Mouse (Mus musculus): ENCODE measurements around the gene Psmd14. TPM values are rescaled to one million over a fixed set of nuclear protein-coding genes. Genes with fewer than 3 reads are reported as not detected.

Gene Psmd14
- total and polyA plus RNA-seq, 3 experiments: 156 to 217 TPM; not detected in 1

GRCm38 (mm10) chr2:61809381-61809780, 97.9 kb downstream of the Psmd14 start:
- H3K27me3 ChIP-seq (ENCODE audit: control insufficient read depth in 1 of 2, insufficient read depth in 2 of 2, low read length in 2 of 2): no peaks in the 10 kb centered on the region
- H3K9ac ChIP-seq (ENCODE audit: control insufficient read depth, low read depth, low read length, poor library complexity, severe bottlenecking): no peak overlapping the region
- H3K4me3 ChIP-seq (ENCODE audit: control insufficient read depth in 1 of 2, insufficient read depth in 1 of 2, low read depth in 2 of 2, low read length in 2 of 2): no peak overlapping the region
- H3K27ac ChIP-seq (ENCODE audit: control insufficient read depth, low read depth, low read length): no peak overlapping the region
- H3K4me1 ChIP-seq (ENCODE audit: control insufficient read depth in 1 of 2, insufficient read depth in 2 of 2, low read length in 2 of 2): peaks cover 4 to 5% of the 10 kb centered on the region in 2 experiments; a peak in 3 of 4 replicates
- H3K9me3 ChIP-seq (replicated peaks; ENCODE audit: insufficient read depth, low read length): no peaks in the 10 kb centered on the region
- H3K36me3 ChIP-seq (ENCODE audit: control insufficient read depth in 1 of 2, insufficient read depth in 2 of 2, low read length in 2 of 2): 0 out of 4 replicates have a peak, but pooled peaks cover 0 to 3% of the 10 kb centered on the region in 2 experiments
- no peaks in the 10 kb centered on the region for H3K79me2 ChIP-seq (ENCODE audit: control insufficient read depth, insufficient read depth, low read length, poor library complexity)
- DNase-seq (ENCODE audit: low read depth, low spot score): no peak
- TF ChIP-seq BHLHE40 (IDR thresholded peaks at IDR 0.05; ENCODE audit: borderline replicate concordance, low read depth, low read length): no peak
- TF ChIP-seq GABPA (IDR thresholded peaks at IDR 0.05; ENCODE audit: low read depth, low read length): no peak
- TF ChIP-seq CHD2 (IDR thresholded peaks at IDR 0.05; ENCODE audit: low read length): no peak
- TF ChIP-seq ELF1 (IDR thresholded peaks at IDR 0.05; ENCODE audit: low read depth, low read length): no peak
- no peak for TF ChIP-seq TAL1 (IDR thresholded peaks at IDR 0.05; ENCODE audit: low read length)
- no peak for TF ChIP-seq SIN3A (IDR thresholded peaks at IDR 0.05; ENCODE audit: low read length)
- no peak for TF ChIP-seq RAD21 (IDR thresholded peaks at IDR 0.05; ENCODE audit: low read depth, low read length)
- no peak for TF ChIP-seq USF1 (IDR thresholded peaks at IDR 0.05; ENCODE audit: low read depth, low read length)
- no peak for TF ChIP-seq ZKSCAN1 (IDR thresholded peaks at IDR 0.05; ENCODE audit: low read depth, low read length)
- TF ChIP-seq CTCF (IDR thresholded peaks at IDR 0.05 in 2 of 3, conservative IDR thresholded peaks at IDR 0.05 in 1 of 3; ENCODE audit: control insufficient read depth in 1 of 3, insufficient read depth in 1 of 3, low read depth in 2 of 3, low read length in 3 of 3, poor library complexity in 1 of 3, severe bottlenecking in 1 of 3): no peak
- no peak for TF ChIP-seq JUND (IDR thresholded peaks at IDR 0.05; ENCODE audit: low read depth, low read length)
- TF ChIP-seq E2F4 (IDR thresholded peaks at IDR 0.05; ENCODE audit: borderline replicate concordance, low read depth, low read length): no peak

GRCm38 (mm10) chr2:61810751-61811150, 99.3 kb downstream of the Psmd14 start:
- Histone ChIP-seq H3K27me3 (ENCODE audit: control insufficient read depth in 1 of 2, insufficient read depth in 2 of 2, low read length in 2 of 2) (no peaks in the 10 kb centered on the region), H3K27ac (ENCODE audit: control insufficient read depth, low read depth, low read length) (no peak overlapping the region), H3K4me3 (ENCODE audit: control insufficient read depth in 1 of 2, insufficient read depth in 1 of 2, low read depth in 2 of 2, low read length in 2 of 2) (no peak overlapping the region), H3K79me2 (ENCODE audit: control insufficient read depth, insufficient read depth, low read length, poor library complexity) (no peaks in the 10 kb centered on the region), H3K36me3 (ENCODE audit: control insufficient read depth in 1 of 2, insufficient read depth in 2 of 2, low read length in 2 of 2) (0 out of 4 replicates have a peak, but pooled peaks cover 0 to 3% of the 10 kb centered on the region in 2 experiments), H3K9me3 (replicated peaks; ENCODE audit: insufficient read depth, low read length) (no peaks in the 10 kb centered on the region), H3K9ac (ENCODE audit: control insufficient read depth, low read depth, low read length, poor library complexity, severe bottlenecking) (no peak overlapping the region), H3K4me1 (ENCODE audit: control insufficient read depth in 1 of 2, insufficient read depth in 2 of 2, low read length in 2 of 2) (peaks cover 4 to 5% of the 10 kb centered on the region in 2 experiments; a peak in 3 of 4 replicates)
- DNase-seq (ENCODE audit: low read depth, low spot score): no peak
- no peak for TF ChIP-seq MAX (IDR thresholded peaks at IDR 0.05; ENCODE audit: low read length)
- no peak for TF ChIP-seq TAL1 (IDR thresholded peaks at IDR 0.05; ENCODE audit: low read length)
- no peak for TF ChIP-seq RCOR1 (IDR thresholded peaks at IDR 0.05; ENCODE audit: low read depth, low read length)
- TF ChIP-seq TCF12 (IDR thresholded peaks at IDR 0.05; ENCODE audit: low read depth, low read length): no peak
- no peak for TF ChIP-seq CTCF (IDR thresholded peaks at IDR 0.05 in 2 of 3, conservative IDR thresholded peaks at IDR 0.05 in 1 of 3; ENCODE audit: control insufficient read depth in 1 of 3, insufficient read depth in 1 of 3, low read depth in 2 of 3, low read length in 3 of 3, poor library complexity in 1 of 3, severe bottlenecking in 1 of 3)
- TF ChIP-seq ZNF384 (IDR thresholded peaks at IDR 0.05; ENCODE audit: low read depth, low read length): no peak
- no peak for TF ChIP-seq MYB (IDR thresholded peaks at IDR 0.05; ENCODE audit: low read depth, low read length)
- TF ChIP-seq SMC3 (IDR thresholded peaks at IDR 0.05; ENCODE audit: low read depth, low read length): no peak

Measured in MEL (cell line).